Mouse (Mus musculus): ENCODE data around the gene Neurl2. TPM values are rescaled to one million over a fixed set of nuclear protein-coding genes. Genes with fewer than 3 reads are reported as not detected.
"Not testable (repeated sequence)": the region's sequence is repeated elsewhere in the genome, so short reads cannot be mapped to it uniquely, and the experiment has no call there.

Neurl2 gene
- total RNA-seq, 2 experiments from 2014 or later, result 31.1 to 37.0 TPM

DNA sequence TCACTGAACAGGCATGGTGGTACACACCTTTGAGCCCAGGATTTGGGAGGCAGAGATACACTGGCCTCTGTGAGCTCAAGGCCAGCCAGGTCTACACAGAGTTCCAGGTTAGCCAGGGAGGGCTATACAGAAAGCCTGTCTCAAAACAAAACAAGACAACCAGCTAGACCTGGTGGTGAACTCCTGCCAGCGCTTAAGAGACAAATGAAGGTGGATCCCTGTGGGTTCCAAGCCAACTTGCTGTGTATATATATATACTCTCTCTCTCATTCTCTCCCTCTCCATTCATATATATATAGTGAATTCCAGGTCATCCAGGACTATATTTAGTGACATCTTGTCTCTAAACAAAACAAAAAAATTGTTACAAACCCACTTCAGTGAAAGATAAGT, 29.3 kb downstream of the Neurl2 start:
- no peak for TF ChIP-seq CTCF (IDR thresholded peaks at IDR 0.05)
- intact Hi-C loops (cut with DNase I), result no loop called here
- H3K27ac ChIP-seq, result peak overlapping the region; percentile 32; the same call in 1 of the 2 replicates

DNA sequence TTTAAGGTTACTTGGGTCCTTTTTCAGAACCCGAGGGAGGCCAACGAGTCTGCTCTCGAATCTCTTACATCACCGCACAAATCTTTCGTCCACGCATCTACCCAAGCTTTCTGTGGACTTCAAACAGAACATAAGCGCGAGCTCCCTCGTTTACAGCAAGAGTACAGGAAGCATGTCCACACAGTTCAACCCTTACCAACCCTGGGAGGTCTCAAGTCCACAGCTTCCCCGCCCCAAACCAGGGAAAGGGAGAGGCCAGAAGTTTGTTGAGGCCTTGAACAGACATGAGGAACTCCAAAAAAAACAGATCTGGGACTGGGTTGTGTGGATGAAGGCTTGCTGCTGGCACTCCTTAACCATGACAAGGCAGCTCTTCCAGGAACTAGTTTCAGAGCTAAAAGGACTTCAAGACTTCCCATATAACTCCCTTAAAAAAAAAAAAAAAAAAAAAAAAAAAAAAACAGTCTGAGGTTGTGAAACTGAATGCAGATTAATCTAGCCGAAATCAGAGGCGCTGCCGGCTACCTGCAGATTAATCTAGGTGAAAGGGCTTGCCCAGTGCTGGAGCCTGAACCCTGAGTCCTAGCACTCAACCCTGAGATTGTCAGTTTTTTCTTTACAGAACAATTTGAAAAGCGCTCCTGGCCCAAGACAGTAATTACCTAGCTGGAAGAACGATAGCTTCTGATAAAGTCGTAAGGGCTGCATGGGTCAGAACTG, 29.9 kb downstream of the Neurl2 start:
- no peak for TF ChIP-seq CTCF (IDR thresholded peaks at IDR 0.05)
- no peak for DNase-seq
- intact Hi-C loops (cut with DNase I), result no loop called here
- Histone ChIP-seq H3K27ac (peak overlapping the region; percentile 32; the same call in 1 of the 2 replicates), H3K4me3 (no peak overlapping the region)

More for the DNA sequence above, 29.3 kb downstream of the Neurl2 start:
- peak overlapping the region; percentile 90 for H3K4me3 ChIP-seq
- no peak for DNase-seq

GRCm38 (mm10) chr2:164800252-164801004, 32.8 kb downstream of the Neurl2 start:
- intact Hi-C loops (cut with DNase I), result no loop called here
- DNase-seq, result no peak
- TF ChIP-seq CTCF (IDR thresholded peaks at IDR 0.05), result no peak

GRCm38 (mm10) chr2:164798554-164798953, 34.7 kb downstream of the Neurl2 start:
- TF ChIP-seq CTCF (IDR thresholded peaks at IDR 0.05), result peak; percentile 57
- not testable (repeated sequence) for H3K4me3 ChIP-seq, H3K27ac ChIP-seq, DNase-seq
- intact Hi-C loops (cut with DNase I), result loop anchor here (2.0 to 5.0 kb wide), 2 partner anchors 46 to 120 kb away; no protein-coding TSS in a partner anchor

More at GRCm38 (mm10) chr2:164800252-164801004, 32.8 kb downstream of the Neurl2 start:
- Histone ChIP-seq H3K4me3 (no peak overlapping the region), H3K27ac (no peak overlapping the region)

- no peak overlapping the region for H3K27ac ChIP-seq
- intact Hi-C loops (cut with DNase I), result loop anchor here (5.0 kb wide), 1 partner anchor 44 kb away; no protein-coding TSS in a partner anchor
- H3K4me3 ChIP-seq, result no peak overlapping the region
- no peak for TF ChIP-seq CTCF (IDR thresholded peaks at IDR 0.05)
- no peak for DNase-seq
Observed at GRCm38 (mm10) chr2:164795868-164796267, 37.4 kb downstream of the Neurl2 start.

DNA sequence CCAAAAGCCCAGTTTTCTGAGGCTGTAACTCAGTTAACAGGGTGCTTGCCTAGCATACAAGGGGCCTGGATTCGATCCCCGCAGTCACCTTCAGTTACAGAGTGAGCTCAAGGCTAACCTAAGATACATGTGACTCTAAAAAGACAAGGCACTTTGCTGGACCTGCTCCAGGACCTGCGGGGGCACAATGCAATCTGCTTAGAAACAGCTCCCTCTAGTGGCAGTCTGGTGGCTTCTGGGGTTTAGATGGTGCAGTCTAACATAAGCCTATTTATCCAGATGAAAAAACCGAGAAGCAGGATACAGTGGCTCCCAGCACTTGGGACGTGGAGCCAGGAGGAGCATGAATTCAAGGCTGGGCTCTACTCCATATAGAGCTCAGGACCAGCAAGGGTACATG, 39.0 kb downstream of the Neurl2 start:
- intact Hi-C loops (cut with DNase I), result no loop called here
- Histone ChIP-seq H3K27ac (peak overlapping the region; percentile 76), H3K4me3 (no peak overlapping the region)
- peak; percentile 96 for TF ChIP-seq CTCF (IDR thresholded peaks at IDR 0.05)
- peak; percentile 91 for DNase-seq

DNA sequence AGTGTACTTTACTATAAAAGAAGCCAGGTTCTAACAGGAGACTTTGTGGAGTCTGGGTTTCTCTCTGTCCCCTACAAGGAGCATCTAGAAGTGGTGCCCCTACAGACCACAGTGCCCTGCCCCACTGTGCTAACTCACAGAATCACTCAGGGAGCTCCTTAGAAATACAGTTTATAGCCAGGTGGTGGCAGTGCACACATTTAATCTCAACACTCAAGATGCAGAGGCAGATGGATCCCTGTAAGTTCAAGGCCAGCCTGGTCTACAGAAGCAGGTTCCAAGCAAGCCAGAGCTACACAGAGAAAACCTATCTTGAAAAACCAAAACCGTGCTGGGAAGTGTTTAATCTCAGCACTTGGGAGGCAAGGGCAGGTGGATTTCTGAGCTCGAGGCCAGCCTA, 39.5 kb downstream of the Neurl2 start:
- Histone ChIP-seq H3K27ac (peak overlapping the region; percentile 76), H3K4me3 (peak overlapping the region; percentile 30)
- peak; percentile 27 for DNase-seq
- intact Hi-C loops (cut with DNase I), result no loop called here
- TF ChIP-seq CTCF (IDR thresholded peaks at IDR 0.05), result peak; percentile 18; the same call in 1 of the 2 replicates

GRCm38 (mm10) chr2:164793236-164793635, 40.0 kb downstream of the Neurl2 start:
- Histone ChIP-seq H3K27ac (peak overlapping the region; percentile 76), H3K4me3 (peak overlapping the region; percentile 30)
- intact Hi-C loops (cut with DNase I), result no loop called here
- peak; percentile 75 for DNase-seq
- peak; percentile 80 for TF ChIP-seq CTCF (IDR thresholded peaks at IDR 0.05)

DNA sequence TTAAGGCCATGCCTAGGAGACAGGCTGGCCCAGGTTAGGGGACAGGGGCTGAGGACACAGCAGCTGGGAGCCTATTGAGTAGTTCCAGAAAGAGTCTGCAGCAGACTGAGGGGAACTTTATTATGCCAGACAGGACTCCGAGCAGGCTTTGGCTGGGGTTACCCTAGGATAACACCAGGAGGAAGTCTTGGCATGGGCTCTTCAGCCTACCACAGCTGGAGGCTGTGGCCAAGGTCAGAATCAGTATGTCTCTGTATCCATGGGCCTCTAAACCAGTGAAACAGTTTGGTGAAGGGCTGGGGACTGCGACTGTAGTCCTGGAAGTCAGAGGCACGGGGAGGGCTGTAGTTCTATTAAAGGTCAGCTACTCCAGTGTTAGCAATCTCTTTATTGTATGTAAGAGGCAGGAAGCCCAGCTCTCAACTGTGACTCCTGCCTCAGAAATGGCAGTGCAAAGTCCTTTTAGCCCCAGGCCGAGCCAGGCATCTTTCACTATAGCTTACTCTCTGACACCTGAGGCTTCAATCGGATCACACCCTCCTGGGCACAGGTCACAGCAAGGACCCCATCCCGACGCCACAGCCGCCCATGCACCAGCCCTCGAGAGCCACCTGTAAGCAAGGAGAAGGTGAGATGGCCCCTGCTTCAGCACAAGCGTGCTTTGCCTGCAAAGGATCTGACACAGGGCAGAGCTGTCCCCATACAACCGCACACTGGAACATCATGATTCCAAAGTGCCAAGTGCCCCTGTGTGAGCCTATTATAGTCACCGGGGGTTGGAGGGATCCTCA, 40.7 kb downstream of the Neurl2 start:
- no peak for DNase-seq
- intact Hi-C loops (cut with DNase I), result no loop called here
- H3K27ac ChIP-seq, result peak overlapping the region; percentile 76
- no peak overlapping the region for H3K4me3 ChIP-seq
- no peak for TF ChIP-seq CTCF (IDR thresholded peaks at IDR 0.05)

GRCm38 (mm10) chr2:164791841-164792261, 41.4 kb downstream of the Neurl2 start:
- peak; percentile 39 for DNase-seq
- intact Hi-C loops (cut with DNase I), result no loop called here
- TF ChIP-seq CTCF (IDR thresholded peaks at IDR 0.05), result no peak
- H3K4me3 ChIP-seq, result no peak overlapping the region
- H3K27ac ChIP-seq, result peak overlapping the region; percentile 76; the same call in 1 of the 2 replicates

- H3K27ac ChIP-seq, result peak overlapping the region; percentile 59
- no peak for TF ChIP-seq CTCF (IDR thresholded peaks at IDR 0.05)
- DNase-seq, result peak; percentile 68
- no peak overlapping the region for H3K4me3 ChIP-seq
- intact Hi-C loops (cut with DNase I), result no loop called here
Observed at GRCm38 (mm10) chr2:164790451-164790850, 42.8 kb downstream of the Neurl2 start.

DNA sequence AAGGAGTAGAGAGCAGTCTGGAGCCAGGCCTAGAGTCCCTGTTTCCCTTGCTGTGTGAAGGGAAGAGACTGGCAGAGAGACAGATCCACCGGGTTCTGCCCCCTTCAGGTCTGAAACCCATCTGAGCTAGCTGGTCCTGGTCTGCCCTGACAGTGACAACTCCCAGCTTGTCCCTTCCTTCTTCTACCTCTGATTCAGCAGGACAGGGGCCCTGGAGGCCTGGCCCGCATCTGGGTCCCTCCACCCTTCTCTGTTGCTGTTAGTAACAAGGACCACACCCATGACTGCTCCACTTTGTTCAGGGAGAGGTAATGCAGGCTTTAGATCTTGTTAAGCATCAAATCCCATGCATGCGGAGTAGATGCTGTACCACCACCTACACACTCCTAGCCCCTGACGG, 44.8 kb downstream of the Neurl2 start:
- intact Hi-C loops (cut with DNase I), result no loop called here
- TF ChIP-seq CTCF (IDR thresholded peaks at IDR 0.05), result no peak
- peak; percentile 42 for DNase-seq
- Histone ChIP-seq H3K27ac (peak overlapping the region; percentile 55; the same call in 1 of the 2 replicates), H3K4me3 (peak overlapping the region; percentile 90; the same call in 1 of the 2 replicates)

Data from gastrocnemius, adult 2 months (tissue).